Mouse (Mus musculus) testis, postnatal 10 days (tissue): ENCODE measurements around the gene Timm23.
"Not testable (repeated sequence)": the region's sequence is repeated elsewhere in the genome, so short reads cannot be mapped to it uniquely, and the experiment has no call there.

Experiments
- DNase-seq: peaks from one replicate; pipeline ENCODE4 v3.0.0; 2021; ENCODE audit warnings: low spot score

Gene Timm23

DNA sequence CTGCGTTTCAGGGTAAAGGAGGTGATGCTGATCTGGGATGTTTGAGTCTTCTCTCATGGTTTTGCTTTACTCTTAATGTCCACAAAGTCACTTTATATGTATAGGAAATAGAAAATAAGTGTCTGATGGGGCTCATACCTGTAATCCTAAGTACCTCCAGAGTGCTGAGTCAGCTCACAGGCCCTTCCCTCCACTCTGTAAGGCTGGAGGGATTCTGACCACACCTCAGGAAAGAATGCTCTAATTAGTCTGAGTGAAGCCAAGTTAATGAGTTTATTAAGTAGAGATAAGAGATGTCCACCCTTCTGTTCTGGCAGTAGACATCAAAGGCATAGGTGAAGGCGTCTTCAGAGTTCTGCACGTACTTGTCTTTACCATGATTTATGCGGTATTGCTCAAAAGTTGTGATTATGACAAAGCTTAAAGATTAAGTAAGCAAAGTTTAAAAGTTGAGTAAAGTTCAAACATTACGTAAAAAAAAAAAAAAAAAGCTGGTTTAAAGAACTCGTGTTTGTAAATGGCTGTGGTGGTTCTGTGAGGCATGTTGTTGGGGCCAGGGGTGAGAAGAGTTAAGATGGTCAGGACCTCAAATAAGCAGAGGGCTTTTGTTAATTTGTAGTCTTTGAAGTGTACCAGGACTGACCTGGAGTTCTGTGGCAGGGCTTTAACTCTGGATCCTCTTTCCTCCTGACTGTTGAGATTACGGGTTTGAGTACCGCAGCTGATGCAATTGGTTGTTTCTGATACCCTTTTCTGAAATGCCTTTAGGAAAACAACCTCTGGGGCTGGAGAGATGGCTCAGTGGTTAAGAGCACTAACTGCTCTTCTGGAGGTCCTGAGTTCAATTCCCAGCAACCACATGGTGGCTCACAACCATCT, 37.3 kb downstream of the Timm23 start:
- no peak for DNase-seq

DNA sequence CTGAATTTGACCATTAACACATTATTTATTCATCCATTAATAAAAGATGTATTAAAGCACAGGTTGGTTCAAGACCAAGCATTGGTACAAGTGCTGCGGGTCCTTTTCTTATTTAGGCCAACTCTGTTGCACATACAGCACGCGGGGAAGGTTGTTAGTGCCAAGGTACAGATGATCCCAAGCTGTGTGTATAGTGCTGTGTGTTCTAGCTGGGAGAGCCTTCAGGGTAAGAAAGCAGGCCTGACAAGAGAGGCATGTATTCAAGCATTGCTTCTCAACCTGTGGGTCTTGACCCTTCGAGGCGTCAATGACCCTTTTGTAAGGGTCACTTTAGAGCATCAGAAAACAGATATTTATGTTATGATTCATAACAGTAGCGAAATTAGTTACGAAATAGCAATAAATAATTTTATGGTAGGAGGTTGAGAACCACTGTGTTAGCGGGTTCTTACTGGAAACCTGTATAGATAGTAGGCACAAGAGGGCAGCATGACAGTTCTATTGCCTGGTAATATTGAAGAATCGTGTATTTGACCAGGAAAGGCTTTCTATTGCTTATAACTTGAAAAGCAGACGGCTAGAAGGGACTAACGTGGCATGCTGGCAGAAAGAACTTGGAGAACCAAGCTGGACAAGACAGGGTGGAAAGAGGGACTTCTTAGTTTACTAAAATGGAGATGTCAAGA, 38.4 kb downstream of the Timm23 start:
- DNase-seq, result no peak

DNA sequence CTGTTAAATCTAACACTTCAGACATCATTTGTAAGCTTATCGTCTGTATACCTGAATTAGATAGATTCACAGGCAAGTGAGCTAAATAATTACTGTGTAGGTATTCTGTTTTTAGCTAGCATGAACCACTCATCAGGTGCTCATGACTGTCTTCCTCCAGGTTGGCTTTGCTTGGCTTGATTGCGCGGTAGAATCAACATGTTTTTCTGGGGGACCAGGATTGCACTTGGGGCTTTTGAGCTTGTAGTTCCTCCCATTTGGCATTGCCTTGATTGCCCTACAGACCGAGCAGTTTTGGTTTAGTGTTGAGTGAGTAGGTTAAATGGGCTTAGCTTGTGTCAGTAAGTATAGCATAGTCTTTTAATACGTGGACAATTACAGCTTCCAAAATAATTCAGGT, 39.5 kb downstream of the Timm23 start:
- DNase-seq, result no peak

DNA sequence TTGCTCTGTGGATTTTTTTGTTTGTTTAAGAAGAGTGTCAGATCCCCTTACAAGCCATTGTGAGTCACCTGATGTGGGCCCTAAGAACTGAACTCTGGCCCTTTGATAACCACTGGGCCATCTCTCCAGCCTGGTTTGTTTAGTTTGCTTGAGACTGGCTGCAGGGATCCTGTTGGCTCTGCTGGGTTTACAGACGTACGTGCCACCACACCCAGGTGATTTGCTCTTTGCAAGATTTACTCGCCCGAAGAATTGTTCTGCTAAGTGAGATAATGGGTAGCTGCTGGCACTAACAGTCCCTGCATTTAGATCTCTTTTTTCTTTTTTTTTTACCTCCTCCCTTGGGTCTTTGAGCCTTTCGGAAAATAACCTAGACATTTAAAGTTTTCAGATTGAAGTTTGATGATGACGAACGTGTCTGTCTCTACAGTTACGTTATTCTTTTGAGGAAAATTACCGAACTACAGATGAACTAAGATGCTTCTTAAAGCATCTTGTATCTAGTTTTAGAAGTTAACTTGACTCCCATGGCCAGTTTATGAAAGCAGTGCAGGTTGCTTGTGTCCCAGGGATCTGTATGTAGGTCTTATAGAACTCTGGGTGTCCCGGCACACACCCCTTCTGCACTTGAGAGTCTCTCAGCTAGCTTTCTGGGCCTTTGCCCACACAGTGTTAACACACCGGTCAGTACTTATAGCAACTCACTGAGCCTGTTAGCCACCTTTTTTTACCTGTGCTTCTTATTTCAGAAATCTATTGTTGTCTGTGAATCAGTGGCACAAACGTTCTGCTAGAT, 40.4 kb downstream of the Timm23 start:
- no peak for DNase-seq

GRCm38 (mm10) chr14:32160563-32160962, 41.1 kb downstream of the Timm23 start:
- DNase-seq, result no peak

DNA sequence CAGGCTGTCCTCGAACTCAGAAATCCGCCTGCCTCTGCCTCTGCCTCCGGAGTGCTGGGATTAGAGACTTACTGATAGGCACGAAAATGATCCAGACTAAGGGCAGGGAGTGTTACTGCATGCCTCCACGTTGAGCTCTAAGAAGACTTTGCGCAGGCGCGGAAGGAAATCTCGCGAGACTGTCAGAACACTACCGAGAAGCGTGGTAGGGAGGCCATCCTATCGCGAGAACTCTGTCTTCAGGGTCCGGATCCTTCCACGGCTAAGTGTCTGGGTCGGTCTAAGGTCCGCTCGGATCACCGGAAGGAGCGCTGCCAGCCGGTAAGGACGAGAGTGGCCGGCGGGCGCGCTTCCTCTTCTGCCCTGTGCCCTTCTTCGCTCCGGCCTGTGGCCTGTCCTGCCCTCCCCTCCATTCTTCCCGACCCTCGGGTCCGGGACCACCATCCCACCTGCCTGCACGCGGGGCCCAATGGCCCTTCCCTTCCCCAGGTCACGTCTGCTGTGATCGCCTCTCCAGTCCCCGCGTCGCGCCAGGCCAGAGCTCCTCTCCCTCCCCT, 41.9 kb downstream of the Timm23 start, which contains the start of gene Ncoa4:
TSS of gene Ncoa4 (plus strand) at position 176 of the 557 bp plus-strand sequence.
- DNase-seq, result peak; percentile 98

GRCm38 (mm10) chr14:32159150-32159670, 42.5 kb downstream of the Timm23 start:
- peak; percentile 45 for DNase-seq

DNA sequence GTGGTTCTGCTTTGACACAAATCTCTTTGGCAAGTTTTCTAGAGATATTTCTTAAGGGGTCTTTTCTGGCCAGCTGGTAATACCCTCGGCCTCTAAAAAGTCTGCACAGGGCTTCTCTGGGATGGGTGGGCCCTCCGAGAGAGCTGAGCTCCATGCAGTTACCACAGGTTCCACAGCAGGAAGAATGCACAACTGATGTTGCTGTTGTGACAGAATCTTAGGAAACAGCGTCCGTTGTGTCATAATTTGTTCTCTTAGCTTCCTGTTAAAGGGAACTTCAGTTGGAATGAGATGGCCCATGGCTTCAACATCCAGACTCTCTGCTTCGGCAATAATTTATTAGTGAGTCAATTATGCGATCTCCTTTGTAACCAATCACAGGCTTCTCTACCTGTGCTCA, 46.9 kb downstream of the Timm23 start:
- no peak for DNase-seq

GRCm38 (mm10) chr14:32153156-32153555, 48.5 kb downstream of the Timm23 start:
- DNase-seq, result no peak

DNA sequence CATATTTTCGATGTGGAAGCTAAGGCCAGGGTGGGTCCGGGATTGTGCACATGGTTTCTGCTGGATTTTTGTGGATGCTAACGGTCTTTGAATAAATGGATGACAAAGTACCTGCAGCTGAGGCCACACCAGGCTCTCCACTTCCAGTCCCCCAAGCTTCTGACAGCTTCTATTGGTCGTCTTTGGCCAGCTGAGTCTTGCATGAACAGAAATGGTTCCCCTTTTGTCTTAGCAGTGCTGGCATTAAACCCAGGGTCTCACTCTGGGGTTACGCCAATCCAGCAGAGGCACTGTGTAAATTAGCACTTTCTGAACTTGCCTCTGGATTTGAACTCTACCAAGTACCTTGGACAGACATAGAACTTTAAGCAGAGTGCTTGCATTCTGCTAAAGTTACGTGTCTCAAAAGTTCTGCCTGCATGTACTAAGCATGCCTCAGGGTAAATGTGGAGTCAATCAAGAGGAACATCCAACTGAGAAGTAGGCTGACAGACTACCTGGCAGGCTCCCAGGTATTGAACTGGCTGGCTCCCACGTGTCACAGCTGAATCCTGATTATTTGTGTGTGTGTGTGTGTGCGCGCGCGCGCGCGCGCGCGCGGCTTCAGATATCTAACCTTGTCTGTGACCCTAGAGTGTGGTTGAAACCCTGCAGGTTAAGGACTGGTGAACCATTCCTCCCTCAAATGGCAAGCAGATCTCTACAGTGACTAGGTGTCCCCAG, 49.3 kb downstream of the Timm23 start:
- DNase-seq, result no peak

DNA sequence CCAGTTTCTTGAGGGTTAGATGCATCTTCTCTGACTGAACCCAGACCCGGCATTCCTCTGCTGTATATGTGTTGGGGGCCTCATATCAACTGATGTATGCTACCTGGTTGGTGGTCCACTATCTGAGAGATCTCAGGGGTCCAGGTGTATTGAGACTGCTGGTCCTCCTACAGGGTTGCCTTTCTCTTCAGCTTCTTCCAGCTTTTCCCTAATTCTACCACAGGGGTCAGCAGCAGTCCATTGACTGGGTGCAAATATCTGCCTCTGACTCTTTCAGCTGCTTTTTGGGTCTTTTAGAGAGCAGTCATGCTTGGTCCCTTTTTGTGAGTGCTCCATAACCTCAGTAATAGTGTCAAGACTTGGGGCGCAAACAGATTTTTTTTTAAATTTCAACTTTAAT, 50.8 kb downstream of the Timm23 start:
- DNase-seq, result no peak

DNA sequence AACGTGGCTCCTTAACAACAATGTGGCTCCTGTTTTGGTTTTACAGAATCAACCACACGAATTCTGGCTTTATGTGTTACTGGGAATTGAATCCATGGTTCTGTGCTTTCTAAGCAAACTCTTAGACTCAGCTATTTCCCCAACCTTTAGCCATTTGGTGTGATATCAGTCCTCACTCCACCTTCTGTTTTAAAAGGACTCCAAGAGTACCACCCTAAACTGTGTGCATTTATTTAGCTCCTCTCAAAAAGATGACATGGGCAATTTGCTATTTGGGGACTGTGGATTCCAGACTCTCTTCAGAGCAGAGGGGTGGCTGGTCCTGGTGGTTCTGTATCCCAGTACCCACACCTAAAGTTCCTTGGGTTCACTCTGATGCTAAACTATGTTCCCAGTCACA, 55.1 kb downstream of the Timm23 start:
- DNase-seq, result no peak

GRCm38 (mm10) chr14:32145809-32146511, 55.7 kb downstream of the Timm23 start:
- DNase-seq, result no peak

- DNase-seq, result no peak
These were observed 56.3 kb downstream of the Timm23 start for GRCm38 (mm10) chr14:32145401-32145800.

DNA sequence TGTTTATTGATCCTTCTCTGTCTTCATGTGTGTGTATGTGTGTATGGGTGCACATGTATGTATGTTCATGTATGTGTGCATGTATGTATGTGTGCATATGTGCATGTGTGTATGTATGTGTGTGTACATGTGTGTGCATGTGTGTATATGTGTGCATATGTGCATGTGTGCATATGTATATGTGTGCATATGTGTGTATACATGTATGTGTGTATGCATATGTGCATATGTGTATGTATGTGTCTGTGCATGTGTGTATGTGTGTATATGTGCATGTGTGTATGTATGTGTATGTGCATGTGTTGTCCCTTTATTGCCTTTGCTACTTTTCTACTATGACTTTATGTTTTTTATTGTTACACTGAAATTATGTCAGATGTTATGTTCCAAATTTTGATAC, 57.0 kb downstream of the Timm23 start:
- no peak for DNase-seq

DNA sequence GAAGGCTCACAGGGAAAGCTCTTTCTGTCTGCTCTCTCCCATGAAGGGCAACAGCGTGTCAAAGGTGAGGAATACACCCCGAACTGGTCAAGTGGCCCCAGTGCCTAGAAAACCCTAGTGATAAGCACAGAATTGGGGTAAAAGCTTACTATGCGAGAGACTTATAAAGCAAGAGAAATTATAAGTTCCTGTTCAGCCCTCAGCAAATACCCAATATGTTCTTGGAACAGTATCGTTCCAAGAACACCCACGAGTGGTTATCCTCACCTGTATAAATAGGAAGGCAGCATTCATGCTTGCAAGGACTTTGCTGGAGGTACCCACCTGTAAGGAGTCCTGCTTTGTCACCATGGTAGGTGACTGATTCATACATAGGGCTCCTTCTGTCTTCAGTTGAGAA, 60.0 kb downstream of the Timm23 start, which contains the start of gene Msmb:
TSS of gene Msmb (plus strand) at position 301 of the 400 bp plus-strand sequence.
- DNase-seq, result no peak

DNA sequence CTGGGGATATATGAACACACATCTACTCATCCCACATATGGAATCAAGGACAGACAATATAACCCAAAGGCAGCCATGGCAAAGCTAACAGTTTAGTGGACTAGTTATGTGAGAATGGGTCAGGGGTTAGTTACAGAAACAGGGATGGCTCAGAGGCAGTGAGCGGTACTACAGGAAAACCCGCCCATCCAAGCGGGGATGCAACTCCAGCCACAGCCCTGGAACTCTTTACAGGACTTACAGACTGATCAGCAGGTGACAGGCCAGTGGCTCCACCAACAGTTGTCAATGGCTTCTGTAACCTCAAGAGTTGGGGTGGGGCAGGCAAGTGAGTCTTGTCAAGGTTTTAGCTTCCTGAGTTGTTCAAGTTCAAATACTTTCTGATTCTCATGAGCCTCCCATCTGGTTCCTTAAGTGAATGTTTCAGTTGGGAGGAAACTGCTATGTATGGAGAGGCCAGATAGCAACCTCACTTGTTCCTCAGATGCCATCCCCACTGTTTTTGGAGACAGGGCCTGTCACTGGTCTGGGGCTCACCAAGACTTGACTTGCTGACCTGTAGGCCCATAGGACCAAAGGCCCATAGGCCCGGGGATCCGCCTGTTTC, 61.2 kb downstream of the Timm23 start:
- DNase-seq, result no peak

DNA sequence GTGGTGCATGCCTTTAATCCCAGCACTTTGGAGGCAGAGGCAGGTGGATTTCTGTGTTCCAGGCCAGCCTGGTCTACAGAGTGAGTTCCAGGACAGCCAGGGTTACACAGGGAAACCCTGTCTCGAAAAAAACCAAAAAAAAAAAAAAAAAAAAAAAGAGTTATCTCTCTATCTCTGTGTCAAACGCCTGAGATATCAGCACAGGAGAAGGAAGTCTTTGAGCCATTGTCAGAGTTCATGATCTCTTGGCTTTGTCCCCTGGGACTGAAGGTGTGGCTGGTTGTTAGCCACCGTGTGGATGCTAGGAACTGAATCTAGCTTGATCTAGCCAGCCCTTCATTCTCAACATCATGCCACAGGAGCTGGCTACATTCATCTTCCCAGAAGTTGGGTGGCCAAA, 65.2 kb downstream of the Timm23 start:
- DNase-seq, result not testable (repeated sequence)

DNA sequence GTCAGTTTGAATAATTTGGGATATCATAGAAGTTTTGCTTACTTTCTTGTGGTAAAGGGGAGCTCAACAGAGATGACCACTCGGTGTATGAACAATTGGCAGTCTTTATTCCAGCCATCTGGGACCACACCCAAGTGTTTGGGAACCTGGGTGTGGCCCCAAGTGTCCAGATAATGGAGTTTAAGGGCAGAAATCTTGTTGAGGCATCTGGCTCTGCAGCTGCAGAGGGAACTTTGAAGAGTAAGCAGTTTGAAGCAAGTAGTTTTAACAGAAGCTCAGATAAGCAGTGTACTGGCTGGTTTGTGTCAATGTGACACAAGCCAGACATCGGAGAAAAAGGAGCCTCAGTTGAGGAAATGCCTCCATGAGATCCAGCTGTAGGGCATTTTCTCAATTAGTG, 67.4 kb downstream of the Timm23 start:
- DNase-seq, result no peak

DNA sequence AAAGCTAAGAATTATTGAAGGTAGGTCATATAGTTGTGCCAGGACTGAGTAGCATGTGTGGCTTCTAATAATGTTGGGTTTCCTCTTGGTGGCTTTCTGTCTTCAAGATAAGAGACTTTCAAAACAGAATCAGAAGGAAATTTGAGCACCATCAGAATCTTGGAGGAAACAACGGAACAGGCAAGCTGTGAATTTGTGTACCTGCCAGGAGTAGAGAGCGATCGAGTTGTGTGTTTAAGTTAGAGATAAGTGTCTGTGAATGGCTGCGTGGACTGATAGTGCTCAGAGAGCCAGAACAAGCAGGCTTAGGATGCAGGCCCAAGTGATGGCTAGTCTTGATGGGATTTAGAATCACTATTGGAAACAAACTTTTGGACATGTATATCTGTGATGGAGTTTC, 69.9 kb downstream of the Timm23 start:
- no peak for DNase-seq
